Mouse (Mus musculus): ENCODE measurements around the gene Bcl2l2. TPM values are rescaled to one million over a fixed set of nuclear protein-coding genes. Genes with fewer than 3 reads are reported as not detected.

Gene Bcl2l2
- polyA plus RNA-seq, 1 experiment from 2014 or later: 3.6 TPM

Other genes with a start within 250 kb of the Bcl2l2 start
- 1.1 TPM in 1 of 2 replicates, not detected in the other for gene Gm17606, start 242.4 kb upstream of the Bcl2l2 start, polyA plus RNA-seq (2016; fragmentation: Nextera tagmentation; extraction: Ambion mirVana)
- gene Cdh24, start 242.0 kb upstream of the Bcl2l2 start, polyA plus RNA-seq (2016; fragmentation: Nextera tagmentation; extraction: Ambion mirVana): 10.8 and 11.9 TPM in 2 replicates
- gene 1700123O20Rik, start 197.2 kb upstream of the Bcl2l2 start, polyA plus RNA-seq (2016; fragmentation: Nextera tagmentation; extraction: Ambion mirVana): 94.4 and 106 TPM in 2 replicates
- 150 and 157 TPM in 2 replicates for gene Acin1, start 196.4 kb upstream of the Bcl2l2 start, polyA plus RNA-seq (2016; fragmentation: Nextera tagmentation; extraction: Ambion mirVana)
- 0.09 and 0.19 TPM in 2 replicates for gene Gm29776, start 184.5 kb upstream of the Bcl2l2 start, polyA plus RNA-seq (2016; fragmentation: Nextera tagmentation; extraction: Ambion mirVana)
- gene Cebpe, start 171.2 kb upstream of the Bcl2l2 start, polyA plus RNA-seq (2016; fragmentation: Nextera tagmentation; extraction: Ambion mirVana): 0.42 TPM in 1 of 2 replicates, not detected in the other
- gene Slc7a8, start 101.4 kb upstream of the Bcl2l2 start, polyA plus RNA-seq (2016; fragmentation: Nextera tagmentation; extraction: Ambion mirVana): 3.3 and 4.4 TPM in 2 replicates
- gene Rnf212b, start 69.2 kb upstream of the Bcl2l2 start, polyA plus RNA-seq (2016; fragmentation: Nextera tagmentation; extraction: Ambion mirVana): not detected in 2 replicates
- 12.6 and 14.2 TPM in 2 replicates for gene Homez, start 12.4 kb upstream of the Bcl2l2 start, polyA plus RNA-seq (2016; fragmentation: Nextera tagmentation; extraction: Ambion mirVana)
- 0.56 and 1.3 TPM in 2 replicates for gene Ppp1r3e, start 5.8 kb upstream of the Bcl2l2 start, polyA plus RNA-seq (2016; fragmentation: Nextera tagmentation; extraction: Ambion mirVana)
- 0.24 TPM in 1 of 2 replicates, not detected in the other for gene Gm20521, start 64 bp downstream of the Bcl2l2 start, polyA plus RNA-seq (2016; fragmentation: Nextera tagmentation; extraction: Ambion mirVana)
- 199 and 201 TPM in 2 replicates for gene Pabpn1, start 9.1 kb downstream of the Bcl2l2 start, polyA plus RNA-seq (2016; fragmentation: Nextera tagmentation; extraction: Ambion mirVana)
- gene Slc22a17, start 29.8 kb downstream of the Bcl2l2 start, polyA plus RNA-seq (2016; fragmentation: Nextera tagmentation; extraction: Ambion mirVana): 114 and 122 TPM in 2 replicates
- 49.0 and 49.3 TPM in 2 replicates for gene Efs, start 42.7 kb downstream of the Bcl2l2 start, polyA plus RNA-seq (2016; fragmentation: Nextera tagmentation; extraction: Ambion mirVana)
- 0.15 TPM in 1 of 2 replicates, not detected in the other for gene Il25, start 49.3 kb downstream of the Bcl2l2 start, polyA plus RNA-seq (2016; fragmentation: Nextera tagmentation; extraction: Ambion mirVana)
- 6.2 and 9.5 TPM in 2 replicates for gene Cmtm5, start 52.9 kb downstream of the Bcl2l2 start, polyA plus RNA-seq (2016; fragmentation: Nextera tagmentation; extraction: Ambion mirVana)
- 2.2 and 3.2 TPM in 2 replicates for gene Myh6, start 83.5 kb downstream of the Bcl2l2 start, polyA plus RNA-seq (2016; fragmentation: Nextera tagmentation; extraction: Ambion mirVana)
- not detected in 2 replicates for gene Gm17428, start 93.6 kb downstream of the Bcl2l2 start, polyA plus RNA-seq (2016; fragmentation: Nextera tagmentation; extraction: Ambion mirVana)
- gene Myh7, start 111.2 kb downstream of the Bcl2l2 start, polyA plus RNA-seq (2016; fragmentation: Nextera tagmentation; extraction: Ambion mirVana): 7.6 and 8.3 TPM in 2 replicates
- gene Ngdn, start 132.1 kb downstream of the Bcl2l2 start, polyA plus RNA-seq (2016; fragmentation: Nextera tagmentation; extraction: Ambion mirVana): 79.9 and 81.3 TPM in 2 replicates
- 7.9 TPM in 2 replicates for gene Zfhx2, start 208.9 kb downstream of the Bcl2l2 start, polyA plus RNA-seq (2016; fragmentation: Nextera tagmentation; extraction: Ambion mirVana)
- 22.2 and 24.2 TPM in 2 replicates for gene Thtpa, start 211.4 kb downstream of the Bcl2l2 start, polyA plus RNA-seq (2016; fragmentation: Nextera tagmentation; extraction: Ambion mirVana)
- 14.8 and 17.2 TPM in 2 replicates for gene Ap1g2, start 223.2 kb downstream of the Bcl2l2 start, polyA plus RNA-seq (2016; fragmentation: Nextera tagmentation; extraction: Ambion mirVana)
- gene Jph4, start 233.6 kb downstream of the Bcl2l2 start, polyA plus RNA-seq (2016; fragmentation: Nextera tagmentation; extraction: Ambion mirVana): 2.6 and 2.9 TPM in 2 replicates

All from embryonic facial prominence, embryonic 12.5 days (tissue).